ENCODE assay signal across 9 mouse cellular contexts in the genomic region with DNA sequence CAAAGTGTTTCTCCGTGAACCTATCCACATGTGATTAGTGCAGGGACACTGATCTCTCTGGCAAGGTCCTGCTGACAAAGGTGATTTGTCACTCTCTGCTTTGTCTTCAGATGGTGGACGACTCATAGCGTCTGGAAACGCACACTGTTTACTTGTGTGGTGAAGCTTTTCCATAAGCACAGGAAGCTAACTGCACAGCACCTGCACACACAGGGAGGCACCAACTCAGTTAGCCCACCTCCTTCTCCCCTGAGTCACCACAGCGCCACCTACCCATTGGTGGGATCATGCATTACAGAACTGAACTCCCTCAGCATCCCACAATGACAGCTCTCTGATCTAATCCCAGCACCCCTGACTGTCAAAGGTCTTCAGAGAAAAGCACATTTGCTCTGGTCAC.
DNase-seq lines count a peak whose midpoint lies in the region; ATAC-seq and TF ChIP-seq lines count a peak whose summit lies in the region.
"Had no signal": no experiment of that assay in that cellular context is flagged by ENCODE, and none has a peak within 500 bp of the region (broad histone marks: within the 10 kb centered on the region; RNA-seq: fewer than 3 reads in every experiment).

No protein-coding gene starts in this region.

- no peak for DNase-seq in heart, adult 2 months
- no peak for DNase-seq in heart, adult 18-20 months
- DNase-seq in lung, embryonic 14.5 days, result no peak
- no peak for DNase-seq in lung, postnatal 4 days
- DNase-seq in brain, embryonic 14.5 days (ENCODE audit: low read depth), result no peak
- DNase-seq in thymus, postnatal 0 days (ENCODE audit: low spot score), result peak; percentile 89
- no peak for DNase-seq in left cerebral cortex, adult 9 months (ENCODE audit: low spot score in 2 of 2)
- no peak for DNase-seq in frontal cortex, postnatal 10 days (ENCODE audit: low spot score in 2 of 2)

- H3K4me1 ChIP-seq in heart, adult 2 months (ENCODE audit: control insufficient read depth, insufficient read depth, low read length), result peaks cover 37% of the 10 kb centered on the region
- no peaks in the 10 kb centered on the region for H3K4me1 ChIP-seq in lung, embryonic 14.5 days (ENCODE audit: insufficient read depth)

- H3K79me2 ChIP-seq in heart, adult 2 months (replicated peaks; ENCODE audit: control insufficient read depth, insufficient read depth, low read length), result peaks cover 8% of the 10 kb centered on the region

- peak; percentile 43 for TF ChIP-seq CTCF in heart, adult 2 months (IDR thresholded peaks at IDR 0.05)
- TF ChIP-seq CTCF in lung, embryonic 14.5 days (IDR thresholded peaks at IDR 0.05; ENCODE audit: low read depth), result peak; percentile 51
- peak; percentile 31; the same call in 1 of the 2 replicates for TF ChIP-seq CTCF in brain, embryonic 14.5 days (IDR thresholded peaks at IDR 0.05; ENCODE audit: borderline replicate concordance, extremely low read depth, insufficient read depth, insufficient read length)

- H3K9me3 ChIP-seq in lung, embryonic 14.5 days (ENCODE audit: low read depth, low read length), result no peaks in the 10 kb centered on the region
- H3K9me3 ChIP-seq: lung, embryonic 15.5 days had no signal

- no peak overlapping the region for H3K4me3 ChIP-seq in heart, adult 2 months
- H3K4me3 ChIP-seq in lung, embryonic 14.5 days (ENCODE audit: low read depth, low read length), result no peak overlapping the region
- H3K4me3 ChIP-seq: lung, embryonic 15.5 days had no signal

- ATAC-seq in lung, embryonic 14.5 days (ENCODE audit: insufficient read depth), result no peak

- no peak for TF ChIP-seq EP300 in heart, adult 2 months (IDR thresholded peaks at IDR 0.05; ENCODE audit: insufficient read depth, low read depth, low read length)

- intact Hi-C loops in heart, adult 2 months (cut with DNase I), result loop anchor here (2.0 kb wide), 1 partner anchor 18 kb away; no protein-coding TSS in a partner anchor

- WGBS in heart, adult 2 months, result 59% methylated on average over 5 of the region's 5 CpGs
- 31% methylated on average over 5 of the region's 5 CpGs for WGBS in lung, embryonic 14.5 days

- H3K27ac ChIP-seq in heart, adult 2 months, result peak overlapping the region; percentile 15
- H3K27ac ChIP-seq in lung, embryonic 14.5 days (ENCODE audit: low read depth), result no peak overlapping the region
- H3K27ac ChIP-seq: lung, embryonic 15.5 days had no signal

- no peak overlapping the region for H3K4me2 ChIP-seq in lung, embryonic 14.5 days
- H3K4me2 ChIP-seq: lung, embryonic 15.5 days had no signal

- H3K9ac ChIP-seq in heart, adult 2 months (ENCODE audit: low read depth, low read length), result no peak overlapping the region
- H3K9ac ChIP-seq in lung, embryonic 14.5 days, result no peak overlapping the region
- H3K9ac ChIP-seq: lung, embryonic 15.5 days had no signal

- no peaks in the 10 kb centered on the region for H3K27me3 ChIP-seq in heart, adult 2 months (ENCODE audit: control insufficient read depth, insufficient read depth, low read length)
- H3K27me3 ChIP-seq in lung, embryonic 14.5 days (ENCODE audit: insufficient read depth, low read length), result no peaks in the 10 kb centered on the region
- H3K27me3 ChIP-seq: lung, embryonic 15.5 days had no signal

- peaks cover 12% of the 10 kb centered on the region for H3K36me3 ChIP-seq in heart, adult 2 months (ENCODE audit: control insufficient read depth, insufficient read depth, low read length)
- no peaks in the 10 kb centered on the region for H3K36me3 ChIP-seq in lung, embryonic 14.5 days (ENCODE audit: insufficient read depth)
- H3K36me3 ChIP-seq: lung, embryonic 15.5 days had no signal

- no peak for TF ChIP-seq POLR2A in heart, adult 2 months (IDR thresholded peaks at IDR 0.05; ENCODE audit: insufficient read depth, low read depth, low read length)
- no peak for TF ChIP-seq POLR2A in brain, embryonic 14.5 days (IDR thresholded peaks at IDR 0.05; ENCODE audit: borderline replicate concordance, extremely low read depth, insufficient read depth, insufficient read length, poor library complexity, severe bottlenecking)
